Mouse (Mus musculus): ENCODE measurements around the gene Ppp1r11. TPM values are rescaled to one million over a fixed set of nuclear protein-coding genes. Genes with fewer than 3 reads are reported as not detected.

Ppp1r11 gene
- total and polyA plus RNA-seq, 3 experiments = 113 to 247 (median 113) TPM

GRCm38 (mm10) chr17:36942791-36943471 lies 8.6 kb downstream of the Ppp1r11 start, which contains the start of gene Rnf39:
Gene Rnf39, plus strand, starts transcription at chr17:36942918.
- H3K4me1 ChIP-seq (ENCODE audit: insufficient read depth, low read depth, low read length) = peaks cover 3% of the 10 kb centered on the region; the same call in 1 of the 2 replicates
- no peak for DNase-seq (ENCODE audit: low spot score)
- H3K9me3 ChIP-seq (replicated peaks) = peaks cover 7% of the 10 kb centered on the region
- TF ChIP-seq POLR2AphosphoS5 (IDR thresholded peaks at IDR 0.05; ENCODE audit: insufficient replicate concordance, low read depth, low read length) (no peak), TAL1 (conservative IDR thresholded peaks at IDR 0.05; ENCODE audit: low read depth, low read length) (no peak), CTCF (IDR thresholded peaks at IDR 0.05; ENCODE audit: low read depth, low read length) (no peak), GATA2 (IDR thresholded peaks at IDR 0.05; ENCODE audit: borderline replicate concordance, low read depth, low read length) (no peak), GATA1 (IDR thresholded peaks at IDR 0.05; ENCODE audit: borderline replicate concordance, low read length) (no peak)
- no peak within 1 kb of the TSS for H3K4me3 ChIP-seq (ENCODE audit: low read depth, low read length)
- peaks cover 22% of the 10 kb centered on the region for H3K27me3 ChIP-seq (ENCODE audit: insufficient read depth, low read length)
- peaks cover 12% of the 10 kb centered on the region for H3K36me3 ChIP-seq (replicated peaks)
- ATAC-seq (ENCODE audit: extremely low read depth, insufficient number of reproducible peaks, low FRiP score, poor library complexity, severe bottlenecking) = no peak

GRCm38 (mm10) chr17:36942391-36942790 lies 9.2 kb downstream of the Ppp1r11 start:
- Histone ChIP-seq H3K4me1 (ENCODE audit: insufficient read depth, low read depth, low read length) (peaks cover 3% of the 10 kb centered on the region; the same call in 1 of the 2 replicates), H3K4me3 (ENCODE audit: low read depth, low read length) (no peak overlapping the region), H3K27me3 (ENCODE audit: insufficient read depth, low read length) (peaks cover 22% of the 10 kb centered on the region), H3K36me3 (replicated peaks) (peaks cover 7% of the 10 kb centered on the region), H3K9me3 (replicated peaks) (peaks cover 6% of the 10 kb centered on the region)
- DNase-seq (ENCODE audit: low spot score) = no peak
- no peak for TF ChIP-seq CTCF (IDR thresholded peaks at IDR 0.05; ENCODE audit: low read depth, low read length)
- TF ChIP-seq GATA2 (IDR thresholded peaks at IDR 0.05; ENCODE audit: borderline replicate concordance, low read depth, low read length) = no peak
- TF ChIP-seq GATA1 (IDR thresholded peaks at IDR 0.05; ENCODE audit: borderline replicate concordance, low read length) = no peak
- no peak for TF ChIP-seq POLR2AphosphoS5 (IDR thresholded peaks at IDR 0.05; ENCODE audit: insufficient replicate concordance, low read depth, low read length)
- no peak for TF ChIP-seq TAL1 (conservative IDR thresholded peaks at IDR 0.05; ENCODE audit: low read depth, low read length)
- ATAC-seq (ENCODE audit: extremely low read depth, insufficient number of reproducible peaks, low FRiP score, poor library complexity, severe bottlenecking) = no peak

GRCm38 (mm10) chr17:36938056-36938455 lies 13.5 kb downstream of the Ppp1r11 start:
- Histone ChIP-seq H3K4me1 (ENCODE audit: insufficient read depth, low read depth, low read length) (0 out of 2 replicates have a peak, but pooled peaks cover 3% of the 10 kb centered on the region), H3K27me3 (ENCODE audit: insufficient read depth, low read length) (peaks cover 26% of the 10 kb centered on the region), H3K36me3 (replicated peaks) (no peaks in the 10 kb centered on the region), H3K9me3 (replicated peaks) (no peaks in the 10 kb centered on the region), H3K4me3 (ENCODE audit: low read depth, low read length) (no peak overlapping the region)
- TF ChIP-seq GATA2 (IDR thresholded peaks at IDR 0.05; ENCODE audit: borderline replicate concordance, low read depth, low read length) (no peak), TAL1 (conservative IDR thresholded peaks at IDR 0.05; ENCODE audit: low read depth, low read length) (no peak), GATA1 (IDR thresholded peaks at IDR 0.05; ENCODE audit: borderline replicate concordance, low read length) (no peak), POLR2AphosphoS5 (IDR thresholded peaks at IDR 0.05; ENCODE audit: insufficient replicate concordance, low read depth, low read length) (no peak), CTCF (IDR thresholded peaks at IDR 0.05; ENCODE audit: low read depth, low read length) (no peak)
- ATAC-seq (ENCODE audit: extremely low read depth, insufficient number of reproducible peaks, low FRiP score, poor library complexity, severe bottlenecking) (no peak), DNase-seq (ENCODE audit: low spot score) (no peak)

- DNase-seq (ENCODE audit: low spot score) = no peak
- TF ChIP-seq GATA2 (IDR thresholded peaks at IDR 0.05; ENCODE audit: borderline replicate concordance, low read depth, low read length) (no peak), TAL1 (conservative IDR thresholded peaks at IDR 0.05; ENCODE audit: low read depth, low read length) (no peak), CTCF (IDR thresholded peaks at IDR 0.05; ENCODE audit: low read depth, low read length) (no peak), POLR2AphosphoS5 (IDR thresholded peaks at IDR 0.05; ENCODE audit: insufficient replicate concordance, low read depth, low read length) (no peak), GATA1 (IDR thresholded peaks at IDR 0.05; ENCODE audit: borderline replicate concordance, low read length) (no peak)
- Histone ChIP-seq H3K4me1 (ENCODE audit: insufficient read depth, low read depth, low read length) (no peaks in the 10 kb centered on the region), H3K9me3 (replicated peaks) (no peaks in the 10 kb centered on the region), H3K27me3 (ENCODE audit: insufficient read depth, low read length) (peaks cover 6% of the 10 kb centered on the region), H3K36me3 (replicated peaks) (no peaks in the 10 kb centered on the region), H3K4me3 (ENCODE audit: low read depth, low read length) (no peak overlapping the region)
- no peak for ATAC-seq (ENCODE audit: extremely low read depth, insufficient number of reproducible peaks, low FRiP score, poor library complexity, severe bottlenecking)
Measured at GRCm38 (mm10) chr17:36931806-36932205, 19.7 kb downstream of the Ppp1r11 start.

GRCm38 (mm10) chr17:36931130-36931529 lies 20.4 kb downstream of the Ppp1r11 start:
- no peak for ATAC-seq (ENCODE audit: extremely low read depth, insufficient number of reproducible peaks, low FRiP score, poor library complexity, severe bottlenecking)
- no peak for DNase-seq (ENCODE audit: low spot score)
- Histone ChIP-seq H3K4me1 (ENCODE audit: insufficient read depth, low read depth, low read length) (no peaks in the 10 kb centered on the region), H3K9me3 (replicated peaks) (no peaks in the 10 kb centered on the region), H3K4me3 (ENCODE audit: low read depth, low read length) (no peak overlapping the region), H3K36me3 (replicated peaks) (no peaks in the 10 kb centered on the region), H3K27me3 (ENCODE audit: insufficient read depth, low read length) (peaks cover 3% of the 10 kb centered on the region)
- no peak for TF ChIP-seq GATA1 (IDR thresholded peaks at IDR 0.05; ENCODE audit: borderline replicate concordance, low read length)
- no peak for TF ChIP-seq TAL1 (conservative IDR thresholded peaks at IDR 0.05; ENCODE audit: low read depth, low read length)
- TF ChIP-seq POLR2AphosphoS5 (IDR thresholded peaks at IDR 0.05; ENCODE audit: insufficient replicate concordance, low read depth, low read length) = no peak
- TF ChIP-seq GATA2 (IDR thresholded peaks at IDR 0.05; ENCODE audit: borderline replicate concordance, low read depth, low read length) = no peak
- no peak for TF ChIP-seq CTCF (IDR thresholded peaks at IDR 0.05; ENCODE audit: low read depth, low read length)

GRCm38 (mm10) chr17:36930233-36930632 lies 21.3 kb downstream of the Ppp1r11 start:
- Histone ChIP-seq H3K36me3 (replicated peaks) (no peaks in the 10 kb centered on the region), H3K9me3 (replicated peaks) (no peaks in the 10 kb centered on the region), H3K4me3 (ENCODE audit: low read depth, low read length) (no peak overlapping the region), H3K27me3 (ENCODE audit: insufficient read depth, low read length) (peaks cover 3% of the 10 kb centered on the region; the same call in 1 of the 2 replicates), H3K4me1 (ENCODE audit: insufficient read depth, low read depth, low read length) (no peaks in the 10 kb centered on the region)
- TF ChIP-seq TAL1 (conservative IDR thresholded peaks at IDR 0.05; ENCODE audit: low read depth, low read length) = no peak
- no peak for TF ChIP-seq GATA1 (IDR thresholded peaks at IDR 0.05; ENCODE audit: borderline replicate concordance, low read length)
- no peak for TF ChIP-seq CTCF (IDR thresholded peaks at IDR 0.05; ENCODE audit: low read depth, low read length)
- no peak for TF ChIP-seq POLR2AphosphoS5 (IDR thresholded peaks at IDR 0.05; ENCODE audit: insufficient replicate concordance, low read depth, low read length)
- TF ChIP-seq GATA2 (IDR thresholded peaks at IDR 0.05; ENCODE audit: borderline replicate concordance, low read depth, low read length) = no peak
- no peak for ATAC-seq (ENCODE audit: extremely low read depth, insufficient number of reproducible peaks, low FRiP score, poor library complexity, severe bottlenecking)
- no peak for DNase-seq (ENCODE audit: low spot score)
